Mouse (Mus musculus) layer of hippocampus, adult 2 months (tissue): ENCODE results near the gene Fzd10. TPM values are rescaled to one million over a fixed set of nuclear protein-coding genes. Genes with fewer than 3 reads are reported as not detected.
A peak's percentile ranks its signal among the peaks of the same experiment; 100 is the strongest.

Source experiments
- DNase-seq, 2 experiments: peaks; one replicate each; pipeline ENCODE4 v3.0.0; 2022; ENCODE audit warnings: low spot score in 2 of 2
- H3K27ac ChIP-seq: fragments of 200-600 bp; 2 replicates; pipeline ENCODE4 v1.8.1; 2022
- H3K4me3 ChIP-seq: fragments of 200-600 bp; 2 replicates; pipeline ENCODE4 v1.8.1; 2022; ENCODE audit warnings: mild to moderate bottlenecking
- CTCF ChIP-seq: fragments of 200-600 bp; conservative IDR thresholded peaks from 2 replicates; pipeline ENCODE4 v1.8.1; 2022; ENCODE audit warnings: antibody characterized with exemption, mild to moderate bottlenecking, moderate library complexity
- total RNA-seq, 2 experiments: library from RNA; stranded (reverse); gene quantifications; 2 replicates each; pipeline ENCODE4 v1.2.3; 2021

Gene Fzd10
- total RNA-seq, 2 experiments from 2014 or later, result 0.32 to 0.61 TPM

DNA sequence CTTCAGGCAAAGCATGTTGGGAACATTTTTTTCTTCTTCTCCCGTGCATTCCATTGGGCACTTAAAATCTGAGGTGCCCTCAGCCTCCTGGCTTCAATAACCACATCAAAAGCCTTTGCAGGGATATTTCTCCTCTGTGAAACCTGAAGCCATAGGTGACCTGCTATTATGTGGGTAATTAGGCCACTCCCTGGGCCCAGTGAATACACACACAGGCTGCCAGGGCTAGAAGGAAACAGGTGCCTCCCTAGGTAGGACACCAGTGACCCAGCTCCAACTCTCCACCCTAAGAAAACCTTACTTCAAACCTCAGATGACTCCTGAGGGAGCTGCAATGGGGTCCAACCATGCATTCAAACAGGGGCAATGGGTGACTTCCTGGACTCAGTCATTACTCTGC, 11.4 kb upstream of the Fzd10 start:
- Histone ChIP-seq H3K4me3 (no peak overlapping the region), H3K27ac (no peak overlapping the region)
- no peak for TF ChIP-seq CTCF
- no peak for DNase-seq

DNA sequence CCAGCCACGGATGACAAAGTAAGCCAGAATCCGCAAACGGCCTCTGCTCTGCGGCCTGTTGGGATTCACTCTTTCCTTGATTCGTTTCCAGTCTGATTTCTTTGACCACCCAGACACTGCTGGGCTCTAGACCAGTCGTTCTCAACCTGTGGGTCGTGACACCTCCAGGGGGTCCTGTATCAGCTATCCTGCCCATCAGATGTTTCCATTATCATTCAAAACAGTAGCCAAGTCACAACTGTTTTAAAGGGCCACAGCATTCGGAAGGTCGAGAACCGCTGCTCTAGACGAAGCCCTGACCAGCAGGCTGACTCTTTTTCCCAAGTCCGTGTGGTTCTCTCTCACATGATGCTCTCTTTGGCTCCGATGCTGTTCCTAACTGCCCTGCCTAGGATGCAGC, 7.2 kb upstream of the Fzd10 start:
- TF ChIP-seq CTCF, result no peak
- Histone ChIP-seq H3K4me3 (no peak overlapping the region), H3K27ac (no peak overlapping the region)
- DNase-seq, result no peak

DNA sequence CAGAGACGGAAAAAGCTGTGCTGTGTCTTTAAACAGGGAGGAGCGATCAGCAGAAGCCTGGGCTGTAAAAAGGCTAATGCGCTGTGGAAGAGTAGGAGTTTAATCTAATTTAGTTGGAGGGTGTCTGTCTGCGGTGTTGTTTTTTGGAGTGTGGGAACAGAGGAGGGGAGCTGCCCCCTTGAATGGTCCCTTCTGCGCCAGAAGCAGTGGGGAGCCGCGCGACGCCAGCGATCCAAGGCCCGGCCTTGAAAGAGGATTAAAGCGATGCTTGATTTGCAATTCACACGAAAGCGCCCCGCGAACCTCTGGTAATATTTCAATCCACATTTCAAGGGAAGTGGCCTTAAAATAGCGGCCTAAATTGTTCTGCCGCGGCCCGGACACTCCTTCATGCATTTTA, 3.8 kb upstream of the Fzd10 start:
- DNase-seq, result peak in 1 of 2 experiments; percentile 34
- Histone ChIP-seq H3K4me3 (peak overlapping the region; percentile 45), H3K27ac (no peak overlapping the region)
- TF ChIP-seq CTCF, result no peak

DNA sequence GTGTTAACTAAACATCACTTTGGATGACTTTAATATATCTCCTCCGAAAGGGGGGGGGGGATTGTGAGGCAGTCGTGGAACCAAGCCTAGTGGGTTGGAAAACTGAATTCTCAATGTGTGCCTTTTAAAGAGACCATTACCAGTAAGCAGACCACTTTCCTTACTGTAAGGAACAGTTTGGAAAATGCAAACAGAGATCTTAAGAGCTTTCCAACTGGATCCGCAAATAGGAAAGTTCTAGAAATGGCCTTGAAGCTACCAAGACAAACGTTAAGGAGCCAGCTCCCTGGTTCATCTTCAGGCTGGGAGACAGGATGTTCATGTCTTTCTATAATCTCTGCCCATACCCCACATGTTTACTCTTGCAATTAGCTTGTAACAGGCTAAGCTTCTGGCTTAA, 3.3 kb upstream of the Fzd10 start:
- Histone ChIP-seq H3K4me3 (no peak overlapping the region), H3K27ac (no peak overlapping the region)
- DNase-seq, result no peak

DNA sequence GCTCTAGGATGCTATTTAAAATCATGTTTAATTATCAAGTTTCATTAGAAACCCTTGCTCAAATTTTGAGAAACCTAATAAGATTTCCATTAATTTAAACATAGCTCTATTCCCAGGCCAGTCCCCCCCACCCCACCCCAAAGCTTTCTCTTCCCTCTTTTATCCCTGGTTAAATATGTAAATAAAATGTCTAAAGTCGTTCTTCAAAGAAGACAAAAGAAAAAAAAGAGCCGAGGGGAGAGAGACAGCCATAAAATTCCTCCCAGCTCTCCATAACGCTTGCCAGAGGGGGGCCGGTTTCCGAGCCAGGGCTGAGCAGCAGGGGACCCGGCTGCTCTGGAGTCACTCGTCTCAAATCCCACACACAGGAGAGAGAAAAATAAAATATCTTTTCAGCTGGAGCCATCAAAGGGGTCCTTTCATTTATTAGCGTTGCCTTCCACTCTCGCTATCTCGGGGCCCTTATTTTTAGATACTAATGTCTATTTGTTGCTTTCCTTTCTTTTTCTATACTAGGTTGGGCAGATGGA, 2.4 kb upstream of the Fzd10 start:
- Histone ChIP-seq H3K27ac (no peak overlapping the region), H3K4me3 (no peak overlapping the region)
- no peak for TF ChIP-seq CTCF
- DNase-seq, result no peak

More for the DNA sequence above, 3.3 kb upstream of the Fzd10 start:
- no peak for TF ChIP-seq CTCF

DNA sequence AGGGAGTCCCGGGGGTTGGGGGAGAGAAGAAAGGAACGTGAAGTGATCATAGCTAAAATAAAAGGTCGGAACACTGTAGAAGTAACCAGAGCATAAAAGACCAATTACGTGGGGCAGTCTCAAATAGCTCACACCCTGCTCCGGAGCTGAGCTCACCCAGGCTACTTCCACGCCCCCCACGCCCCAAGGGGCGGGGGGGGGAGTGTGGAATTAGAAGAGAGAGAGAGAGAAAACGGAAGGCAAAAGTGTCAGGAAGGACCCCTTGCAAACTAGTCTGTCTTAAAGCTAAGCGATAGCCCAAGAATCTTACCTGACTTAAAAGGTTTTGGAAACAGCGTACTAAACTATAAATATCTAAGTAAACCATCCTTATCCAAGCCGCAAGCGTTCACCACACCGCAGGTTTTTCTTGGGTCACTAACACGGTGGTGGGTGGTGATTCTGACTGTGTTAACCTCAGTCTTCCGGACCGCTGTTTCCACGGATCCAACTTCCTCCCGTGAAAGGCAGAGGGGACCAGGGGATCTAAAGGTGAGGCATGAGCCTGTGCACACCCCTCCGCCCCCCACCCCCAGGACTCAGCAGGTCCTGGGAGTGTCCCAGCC, 1.8 kb upstream of the Fzd10 start:
- peak overlapping the region; percentile 52 for H3K4me3 ChIP-seq
- no peak for DNase-seq
- no peak overlapping the region for H3K27ac ChIP-seq
- TF ChIP-seq CTCF, result no peak

DNA sequence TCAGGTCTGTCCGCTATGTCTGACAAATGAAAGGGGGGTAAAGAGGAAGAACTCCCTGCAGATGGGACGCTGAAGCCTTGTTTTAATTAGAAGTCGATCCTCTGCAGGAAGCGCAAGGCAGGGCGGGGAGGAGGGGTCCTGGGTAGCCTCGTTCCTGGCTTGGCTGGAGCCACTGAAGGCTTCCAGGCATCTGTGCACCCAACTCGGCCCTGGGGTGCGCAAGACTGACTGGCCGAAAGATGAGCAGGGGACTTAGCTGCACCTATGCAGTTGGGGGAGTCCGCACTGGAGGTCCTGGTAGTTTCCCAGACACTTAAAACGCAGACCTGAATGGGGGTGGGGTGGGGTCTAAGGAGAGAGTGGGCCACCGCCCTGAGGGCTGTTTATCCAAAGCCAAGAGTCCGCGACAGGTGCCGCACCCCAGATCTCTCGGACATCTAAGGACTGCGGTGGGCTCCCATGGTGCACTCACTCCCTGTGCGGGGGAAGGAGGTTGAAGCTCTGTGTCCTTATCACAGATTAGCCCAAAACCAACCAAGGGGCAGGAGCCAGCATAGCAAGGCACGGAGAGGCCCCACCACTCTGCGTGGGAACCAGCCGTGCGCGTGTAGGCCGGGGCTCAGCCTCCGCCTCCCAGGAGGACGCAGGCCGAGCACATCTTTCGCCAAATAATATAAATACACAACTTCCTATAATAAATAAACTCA, 1.1 kb upstream of the Fzd10 start:
- TF ChIP-seq CTCF, result no peak
- Histone ChIP-seq H3K4me3 (peak overlapping the region; percentile 52), H3K27ac (no peak overlapping the region)
- no peak for DNase-seq

DNA sequence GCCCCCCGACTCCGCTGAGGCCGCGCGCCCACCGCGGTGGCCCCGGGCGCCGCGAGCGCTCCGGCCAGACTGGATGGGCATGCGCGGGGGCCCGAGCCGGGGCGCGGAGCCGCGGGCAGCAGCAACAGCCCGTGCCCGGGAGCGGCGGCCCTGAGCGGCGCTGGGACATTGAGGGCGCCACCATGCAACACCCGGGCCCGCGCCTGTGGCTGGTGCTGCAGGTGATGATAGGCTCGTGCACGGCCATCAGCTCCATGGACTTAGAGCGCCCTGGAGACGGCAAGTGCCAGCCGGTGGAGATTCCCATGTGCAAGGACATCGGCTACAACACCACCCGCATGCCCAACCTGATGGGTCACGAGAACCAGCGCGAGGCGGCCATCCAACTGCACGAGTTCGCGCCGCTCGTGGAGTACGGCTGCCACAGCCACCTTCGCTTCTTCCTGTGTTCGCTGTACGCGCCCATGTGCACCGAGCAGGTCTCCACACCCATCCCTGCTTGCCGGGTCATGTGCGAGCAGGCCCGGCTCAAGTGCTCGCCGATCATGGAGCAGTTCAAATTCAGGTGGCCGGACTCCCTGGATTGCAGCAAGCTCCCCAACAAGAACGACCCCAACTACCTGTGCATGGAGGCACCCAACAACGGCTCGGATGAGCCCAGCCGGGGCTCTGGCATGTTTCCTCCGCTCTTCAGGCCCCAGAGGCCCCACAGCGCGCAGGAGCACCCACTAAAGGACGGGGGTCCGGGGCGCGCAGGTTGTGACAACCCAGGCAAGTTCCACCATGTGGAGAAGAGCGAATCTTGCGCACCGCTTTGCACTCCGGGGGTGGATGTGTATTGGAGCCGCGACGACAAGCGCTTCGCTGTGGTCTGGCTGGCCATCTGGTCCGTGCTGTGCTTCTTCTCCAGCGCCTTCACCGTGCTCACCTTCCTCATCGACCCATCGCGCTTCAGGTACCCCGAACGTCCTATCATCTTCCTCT, 684 bp downstream of the Fzd10 start:
- H3K27ac ChIP-seq, result no peak overlapping the region

DNA sequence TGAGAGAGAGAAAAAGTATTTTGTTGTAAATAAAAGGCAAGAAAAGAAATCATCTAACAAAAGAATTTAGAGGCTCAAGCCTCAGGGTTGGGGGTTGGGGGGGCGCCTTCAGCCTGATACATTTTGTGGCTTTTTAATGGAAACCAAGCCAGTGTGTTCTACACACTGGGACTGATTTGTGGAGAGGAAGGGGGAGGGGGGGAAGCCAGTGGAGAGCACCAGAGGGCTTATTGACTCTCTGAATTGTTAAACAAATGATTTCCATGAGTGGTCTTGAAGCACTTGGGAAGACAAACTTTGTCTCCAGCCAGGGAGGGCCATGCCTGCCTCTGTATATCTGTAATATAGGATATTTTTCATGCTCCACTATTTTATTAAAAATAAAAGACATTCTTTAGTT, 3.0 kb downstream of the Fzd10 start:
- no peak for DNase-seq
- H3K4me3 ChIP-seq, result no peak overlapping the region
- no peak for TF ChIP-seq CTCF
- H3K27ac ChIP-seq, result no peak overlapping the region

More for the DNA sequence above, 684 bp downstream of the Fzd10 start:
- no peak for TF ChIP-seq CTCF
- H3K4me3 ChIP-seq, result peak overlapping the region; percentile 52
- DNase-seq, result no peak

DNA sequence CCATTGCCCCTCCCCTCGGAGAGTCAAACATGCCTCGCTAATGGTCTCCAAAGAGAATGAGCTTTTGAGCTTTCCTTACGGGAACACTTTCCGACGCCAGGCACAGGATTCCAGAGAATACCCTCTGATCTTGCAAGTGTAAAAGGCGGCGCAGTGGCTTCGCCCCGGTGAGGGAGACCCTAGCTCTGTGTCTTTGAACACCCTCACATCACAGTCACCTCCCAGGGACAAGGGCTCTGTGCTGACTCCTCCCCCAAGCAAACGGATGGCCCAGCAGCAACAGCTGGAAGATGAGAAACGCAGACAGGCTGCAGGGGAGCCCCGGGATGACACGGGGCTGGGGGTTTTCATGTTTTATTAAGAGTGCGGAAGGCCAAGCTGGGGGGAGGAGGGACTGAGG, 6.0 kb downstream of the Fzd10 start:
- Histone ChIP-seq H3K27ac (no peak overlapping the region), H3K4me3 (no peak overlapping the region)
- no peak for DNase-seq
- no peak for TF ChIP-seq CTCF

DNA sequence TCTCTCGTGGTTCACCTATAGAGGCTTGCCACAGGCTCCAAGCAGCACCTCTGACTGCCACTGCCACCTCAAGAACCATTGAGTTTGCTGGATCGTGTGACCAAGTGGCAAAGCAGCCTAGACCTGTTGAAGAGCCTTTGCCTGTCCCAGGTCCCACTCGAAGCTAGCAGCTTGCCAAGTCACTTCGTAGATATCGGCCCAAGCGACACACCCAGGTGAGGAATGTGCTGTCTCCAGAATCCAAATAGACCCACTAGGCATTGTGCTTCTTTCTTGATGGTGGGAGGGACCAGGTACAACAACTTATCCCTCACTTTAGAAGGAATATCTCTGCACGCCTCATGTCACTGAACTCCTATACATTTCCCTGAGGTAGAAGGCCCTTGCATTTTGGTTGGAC, 8.4 kb downstream of the Fzd10 start:
- H3K27ac ChIP-seq, result no peak overlapping the region
- no peak overlapping the region for H3K4me3 ChIP-seq
- DNase-seq, result no peak
- no peak for TF ChIP-seq CTCF

DNA sequence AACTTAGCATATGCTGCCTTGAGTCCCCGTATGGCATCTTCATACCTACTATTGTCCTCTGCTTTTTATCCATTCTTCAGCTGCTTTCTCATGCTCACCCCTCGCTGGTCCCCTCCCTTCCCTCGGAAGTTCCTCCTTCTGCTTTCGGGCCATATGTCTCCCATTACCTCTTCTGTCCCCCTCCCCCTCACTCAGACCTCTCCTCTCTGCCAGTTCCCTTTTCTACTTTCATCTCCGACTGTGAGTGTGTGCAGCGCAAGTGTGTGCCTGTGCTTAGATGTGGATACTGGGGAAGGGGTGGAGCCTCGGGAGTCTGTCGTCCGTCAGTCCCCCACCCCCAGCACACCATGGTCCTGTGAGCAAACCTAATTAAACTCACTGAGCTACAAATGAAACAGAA, 17.0 kb downstream of the Fzd10 start:
- no peak for DNase-seq
- TF ChIP-seq CTCF, result no peak
- no peak overlapping the region for H3K4me3 ChIP-seq
- H3K27ac ChIP-seq, result no peak overlapping the region

DNA sequence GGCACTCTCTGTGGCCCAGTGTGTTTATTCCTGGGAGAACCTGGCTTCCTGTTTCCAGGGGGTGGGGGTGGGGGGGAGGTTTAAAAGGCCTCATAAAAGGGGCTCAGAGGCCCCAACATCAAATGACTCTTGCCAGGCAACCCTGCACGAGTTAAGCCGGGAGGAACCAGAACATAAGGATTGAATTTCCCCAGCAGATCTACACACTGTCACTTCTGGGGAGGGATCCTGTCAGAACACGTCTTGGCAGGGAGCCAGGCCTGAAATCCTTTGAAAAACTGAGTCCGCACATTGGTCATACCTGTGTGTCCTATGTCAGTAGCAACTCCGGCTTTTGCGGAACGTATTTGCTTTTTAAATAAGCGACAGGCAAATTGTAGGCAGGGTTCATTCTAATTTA, 19.3 kb downstream of the Fzd10 start:
- H3K27ac ChIP-seq, result no peak overlapping the region
- DNase-seq, result no peak
- TF ChIP-seq CTCF, result no peak
- no peak overlapping the region for H3K4me3 ChIP-seq
